Mouse (Mus musculus) embryo, embryonic 9.5 days (tissue): Measurements from ENCODE around the gene Olfr711.
"Not testable (repeated sequence)": the region's sequence is repeated elsewhere in the genome, so short reads cannot be mapped to it uniquely, and the experiment has no call there.

Experiments
- DNase-seq: peaks from one replicate; pipeline ENCODE4 v3.0.0-alpha.2; 2017; ENCODE audit errors: extremely low spot score

The Olfr711 gene

GRCm38 (mm10) chr7:106975353-106975752 is at the start of gene Olfr711:
Gene Olfr711, minus strand, starts transcription at chr7:106975453.
- DNase-seq: no peak

DNA sequence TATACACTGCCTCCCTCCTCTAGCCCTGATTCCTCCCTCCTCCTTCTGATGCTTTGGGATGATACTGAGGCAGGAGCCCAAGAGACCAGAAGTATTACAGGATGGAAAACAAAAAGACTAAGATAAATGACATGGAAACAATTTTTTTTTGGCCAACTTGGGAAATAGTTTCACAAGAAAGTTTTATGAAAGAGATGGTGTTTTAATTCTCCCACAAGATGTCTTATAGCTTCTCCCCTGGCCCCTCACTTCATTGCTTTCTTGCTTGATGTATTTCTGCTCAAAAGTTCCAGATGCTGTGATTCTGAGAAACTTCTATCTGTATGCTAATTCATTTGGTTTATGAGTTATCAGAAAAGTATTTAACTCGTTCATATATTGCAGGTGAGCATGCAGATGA is 30.7 kb upstream of the Olfr711 start, which contains the start of gene Olfr2:
Olfr2 (minus strand) TSS at position 101 of the 400 bp plus-strand sequence.
- no peak for DNase-seq

DNA sequence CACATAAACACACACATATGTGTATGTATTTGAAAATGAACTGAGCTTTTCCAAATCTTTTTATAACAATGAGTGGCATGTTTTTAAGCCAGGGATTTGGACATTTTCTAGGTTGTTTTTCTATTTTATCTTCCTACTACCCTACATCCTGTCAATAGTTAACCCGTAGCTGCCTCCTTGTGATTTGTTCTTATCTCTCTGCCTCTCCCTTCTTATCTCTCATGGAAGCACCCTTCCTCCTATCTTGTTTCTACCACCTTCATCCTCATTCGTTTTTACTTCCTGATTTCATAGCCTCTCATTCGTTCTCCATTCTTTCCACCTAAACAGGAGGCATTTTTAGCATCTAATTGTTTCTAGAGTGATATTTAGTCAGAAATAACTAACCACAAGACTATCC is 28.9 kb upstream of the Olfr711 start:
- no peak for DNase-seq

DNA sequence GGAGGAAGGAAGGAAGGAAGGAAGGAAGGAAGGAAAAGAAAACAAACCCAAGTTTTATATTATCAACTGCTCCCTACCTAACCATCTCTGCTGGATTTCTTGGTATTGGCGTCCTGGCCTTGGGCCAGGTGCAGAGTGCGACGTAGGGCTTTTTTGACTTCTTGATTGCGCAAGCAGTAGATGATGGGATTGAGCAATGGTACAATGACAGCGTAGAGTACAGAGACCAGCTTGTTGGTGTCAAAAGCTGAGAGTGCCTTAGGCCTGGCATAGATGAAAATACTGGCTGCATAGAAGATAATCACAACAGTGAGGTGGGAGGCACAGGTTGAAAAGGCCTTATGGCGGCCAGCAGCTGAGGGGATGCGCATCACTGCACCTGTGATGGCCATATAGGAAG is 25.5 kb upstream of the Olfr711 start:
- DNase-seq: no peak

GRCm38 (mm10) chr7:106985236-106985635 is 10.0 kb upstream of the Olfr711 start:
- DNase-seq: no peak

DNA sequence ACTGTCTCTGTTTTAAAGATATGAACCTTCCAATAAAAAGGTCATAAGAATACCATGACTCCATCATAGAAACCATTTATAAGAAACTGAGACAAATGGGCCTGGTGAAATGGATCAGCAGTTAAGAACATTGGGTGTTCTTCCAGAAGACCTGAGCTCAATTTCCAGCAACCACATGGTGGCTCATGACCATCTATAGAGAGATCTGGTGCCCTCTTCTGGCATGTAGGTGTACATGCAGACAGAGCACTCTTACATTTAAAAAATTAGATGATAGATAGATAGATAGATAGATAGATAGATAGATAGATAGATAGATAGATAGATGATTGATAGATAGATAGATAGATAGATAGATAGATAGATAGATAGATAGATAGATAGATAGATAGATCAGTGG is 7.8 kb downstream of the Olfr711 start:
- not testable (repeated sequence) for DNase-seq

DNA sequence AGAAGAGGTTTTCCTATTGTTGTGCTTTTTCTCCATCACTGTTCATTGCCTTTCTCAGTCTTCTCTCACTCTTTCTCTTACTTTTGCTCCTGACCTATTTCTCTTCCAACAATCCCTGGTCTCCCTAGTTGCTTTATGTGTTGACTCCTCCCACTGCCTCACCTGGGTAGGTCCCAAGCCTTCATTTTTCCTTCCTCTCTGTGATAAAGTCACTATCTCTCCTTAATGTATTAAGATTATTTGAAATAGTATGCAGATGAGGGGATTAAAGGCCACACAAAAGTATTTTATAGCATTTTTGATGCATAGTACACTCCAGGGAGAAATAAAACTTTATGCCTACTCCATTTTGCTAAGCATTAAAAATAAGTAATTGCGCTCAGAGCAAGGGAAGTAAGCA is 11.4 kb downstream of the Olfr711 start, which contains the start of gene Olfr6:
Olfr6 (minus strand) TSS at position 101 of the 400 bp plus-strand sequence.
- no peak for DNase-seq

DNA sequence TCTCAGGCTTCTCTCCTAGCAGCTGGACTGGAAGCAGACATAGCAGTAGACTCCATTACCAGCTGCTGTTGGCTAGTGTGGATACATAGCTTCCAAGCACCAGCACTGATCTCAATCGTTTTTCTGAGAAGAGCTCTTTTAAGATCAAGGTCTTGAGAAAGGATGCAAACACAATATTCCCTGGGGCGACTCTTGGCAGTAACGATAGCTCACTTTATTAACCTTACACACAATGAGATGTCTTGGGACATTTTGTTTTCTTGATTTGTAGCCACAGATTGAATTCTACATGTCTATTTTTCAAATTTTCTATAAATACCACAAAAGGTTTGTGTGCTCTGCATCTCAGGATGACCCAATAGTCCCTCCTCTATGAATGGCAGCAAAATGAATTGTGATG is 27.0 kb downstream of the Olfr711 start, which contains the start of gene Olfr710:
Olfr710 (minus strand) TSS at position 101 of the 400 bp plus-strand sequence.
- no peak for DNase-seq

- DNase-seq: no peak
These were observed 43.1 kb downstream of the Olfr711 start, which contains the start of gene Olfr709-ps1 for GRCm38 (mm10) chr7:106932119-106932518. Gene Olfr709-ps1, minus strand, starts transcription at chr7:106932219.

DNA sequence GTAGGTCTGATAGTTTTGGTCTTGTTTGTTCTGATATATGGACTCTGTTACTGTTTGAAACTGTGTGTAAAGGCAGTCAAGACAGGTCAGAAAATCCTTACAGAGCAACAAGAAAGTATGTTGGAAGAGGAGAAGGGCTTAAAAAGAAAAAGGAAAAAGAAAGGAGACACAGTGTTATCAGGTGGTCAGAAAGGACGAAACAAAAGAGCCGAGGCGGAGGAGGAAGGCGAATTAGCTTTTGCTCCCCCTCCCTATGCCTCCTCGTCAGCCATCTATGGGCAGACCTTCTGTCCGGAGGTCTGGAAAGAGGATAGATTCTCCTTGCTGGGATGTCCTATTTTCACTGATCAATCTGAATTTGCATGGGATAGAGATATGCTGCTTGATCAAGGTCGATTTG is 54.3 kb downstream of the Olfr711 start:
- DNase-seq: not testable (repeated sequence)
